Mouse (Mus musculus): Measurements from ENCODE around the gene Tsnaxip1.

Tsnaxip1 gene

DNA sequence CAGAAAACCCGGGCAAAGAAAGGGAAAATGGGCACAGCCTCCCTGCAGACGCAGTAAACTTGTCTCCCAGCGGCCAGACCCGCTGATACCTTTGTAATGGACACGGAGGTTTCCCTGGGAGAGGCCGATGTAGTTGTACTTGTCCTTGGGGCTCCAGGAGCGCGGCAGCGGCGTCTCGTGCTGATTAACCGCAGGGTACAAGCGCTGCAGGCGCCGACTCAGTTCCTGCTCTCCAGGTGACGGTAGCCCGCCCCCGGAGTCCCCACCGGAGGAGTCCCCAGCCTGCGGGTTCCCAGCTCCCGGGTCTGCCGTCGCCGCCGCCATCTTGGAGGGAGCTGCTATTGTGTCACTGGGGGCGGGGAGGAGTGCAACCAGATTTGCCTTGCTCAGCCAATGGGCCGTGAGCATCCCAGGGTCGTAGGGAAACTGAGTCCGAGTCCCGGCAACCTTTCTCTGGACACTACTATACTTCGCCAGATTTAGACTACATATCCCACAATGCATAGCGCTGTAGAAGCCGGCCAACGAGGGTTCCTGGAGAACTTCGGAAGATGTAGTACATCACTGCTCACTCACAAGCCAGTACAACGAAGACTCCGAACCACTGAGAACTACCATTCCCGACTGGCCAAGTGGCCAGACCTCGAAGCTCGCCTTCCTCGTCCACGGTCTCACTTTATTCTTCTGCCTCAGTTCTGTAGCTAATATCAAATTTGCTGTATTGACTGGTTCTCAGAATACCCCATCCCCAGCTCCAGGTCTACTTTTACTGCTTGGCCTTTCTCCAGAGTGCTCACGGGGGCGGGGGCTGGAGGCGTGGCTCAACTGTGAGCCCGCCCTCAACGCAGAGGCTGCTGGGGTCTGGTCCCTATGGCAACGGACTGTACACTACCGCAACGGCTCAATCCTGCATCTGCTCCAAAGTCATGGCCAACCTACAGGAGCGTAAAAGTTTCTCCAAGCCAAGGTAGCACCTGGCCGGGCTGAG, at the start of gene Tsnaxip1, which contains the start of gene Ranbp10:
Gene Tsnaxip1 (plus strand): TSS at position 871 of the 988 bp plus-strand sequence.
Gene Ranbp10 (minus strand): TSS at position 490 of the 988 bp plus-strand sequence.
- peak; percentile 99 for DNase-seq (ENCODE audit: low spot score in 2 of 2)

DNA sequence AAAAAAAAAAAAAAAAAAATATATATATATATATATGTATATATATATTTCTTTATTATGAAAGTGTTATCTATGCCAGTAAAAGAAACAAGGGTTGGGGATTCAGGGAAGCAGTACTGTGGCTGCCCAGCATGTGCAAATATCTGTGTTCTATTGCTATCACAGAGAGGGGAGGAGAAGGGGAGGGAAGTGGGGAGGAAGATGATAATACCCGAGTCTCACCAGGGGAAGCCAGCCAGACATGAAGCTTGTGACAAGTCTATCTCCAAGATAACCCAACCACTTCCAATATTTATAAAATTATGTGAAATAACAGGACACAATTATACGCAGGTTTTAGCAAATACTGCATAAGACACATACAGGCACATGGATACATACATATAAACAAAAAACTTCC, 49.7 kb upstream of the Tsnaxip1 start:
- DNase-seq (ENCODE audit: low spot score in 2 of 2): no peak

DNA sequence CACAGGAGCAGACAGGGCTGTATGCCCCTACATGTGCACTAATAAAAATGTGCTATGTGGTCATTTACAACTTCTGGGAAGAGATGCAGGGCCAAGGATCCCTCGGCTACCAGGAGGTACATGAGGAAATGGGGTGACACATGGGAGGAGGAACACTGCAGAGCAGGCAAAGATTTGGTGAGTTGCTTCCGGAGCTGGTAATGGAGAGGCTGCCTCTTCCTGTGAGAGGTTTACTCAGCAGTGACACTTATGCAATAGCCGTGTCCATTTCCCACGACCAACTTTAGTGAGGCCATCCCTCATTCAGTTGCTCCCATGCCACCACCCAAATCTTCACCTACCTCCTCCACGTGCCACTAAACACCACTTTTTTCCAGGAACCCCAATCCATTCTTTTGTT, 47.2 kb upstream of the Tsnaxip1 start:
- no peak for DNase-seq (ENCODE audit: low spot score in 2 of 2)

DNA sequence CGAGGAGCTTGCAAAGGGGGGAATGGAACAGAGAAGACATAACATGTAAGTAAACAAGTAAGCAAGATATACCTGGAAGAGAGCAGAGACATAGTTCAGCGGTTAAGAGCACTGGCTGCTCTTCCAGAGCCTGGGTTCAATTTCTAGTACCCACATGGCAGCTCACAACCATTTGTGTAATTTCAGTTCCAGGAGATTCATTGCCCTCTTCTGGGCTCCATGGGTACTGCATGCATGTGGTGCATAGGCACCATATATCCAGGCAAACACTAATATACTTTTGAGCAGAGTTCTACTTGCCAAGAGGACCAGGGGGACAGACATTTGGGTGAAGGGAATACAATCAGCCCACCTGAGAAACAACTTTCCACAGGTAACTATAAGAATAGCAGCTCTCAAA, 39.3 kb upstream of the Tsnaxip1 start:
- no peak for DNase-seq (ENCODE audit: low spot score in 2 of 2)

DNA sequence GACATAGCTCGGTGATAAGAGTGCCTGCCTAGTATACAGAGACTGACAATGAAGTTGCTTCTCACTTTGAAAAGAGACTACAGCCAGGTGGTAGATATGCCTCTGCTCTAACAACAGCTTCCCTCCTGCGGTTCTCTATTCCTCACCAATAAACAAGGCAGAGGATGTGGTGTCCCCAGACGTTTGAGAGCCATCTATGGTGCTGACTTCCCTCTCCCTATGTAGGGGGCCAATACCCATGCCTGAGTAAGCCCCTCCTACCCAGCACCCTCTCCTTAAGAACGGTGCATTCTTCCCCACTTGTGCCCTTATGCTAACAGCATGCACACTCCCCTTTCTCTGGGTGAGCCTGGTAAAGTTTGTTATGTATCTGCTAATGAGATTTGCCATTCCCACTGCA, 38.6 kb upstream of the Tsnaxip1 start:
- no peak for DNase-seq (ENCODE audit: low spot score in 2 of 2)

DNA sequence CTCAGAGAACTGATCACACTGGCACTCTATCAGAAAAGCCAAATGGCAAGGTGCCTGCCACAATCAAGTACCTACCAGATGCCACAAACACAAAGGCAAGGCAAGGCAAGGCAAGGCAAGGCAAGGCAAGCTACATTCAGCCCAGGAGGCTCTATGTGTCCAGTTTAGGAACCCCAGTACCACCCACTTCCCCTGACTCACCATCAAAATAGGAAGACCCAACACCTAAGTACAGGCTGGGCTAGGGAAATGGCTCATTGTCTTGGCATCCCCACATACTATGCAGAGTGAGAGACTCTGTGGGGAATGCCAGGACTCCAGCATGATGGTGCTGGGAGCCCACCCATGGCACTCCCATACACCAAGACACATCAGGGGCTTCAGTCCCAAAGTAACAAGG, 37.9 kb upstream of the Tsnaxip1 start:
- DNase-seq (ENCODE audit: low spot score in 2 of 2): no peak

DNA sequence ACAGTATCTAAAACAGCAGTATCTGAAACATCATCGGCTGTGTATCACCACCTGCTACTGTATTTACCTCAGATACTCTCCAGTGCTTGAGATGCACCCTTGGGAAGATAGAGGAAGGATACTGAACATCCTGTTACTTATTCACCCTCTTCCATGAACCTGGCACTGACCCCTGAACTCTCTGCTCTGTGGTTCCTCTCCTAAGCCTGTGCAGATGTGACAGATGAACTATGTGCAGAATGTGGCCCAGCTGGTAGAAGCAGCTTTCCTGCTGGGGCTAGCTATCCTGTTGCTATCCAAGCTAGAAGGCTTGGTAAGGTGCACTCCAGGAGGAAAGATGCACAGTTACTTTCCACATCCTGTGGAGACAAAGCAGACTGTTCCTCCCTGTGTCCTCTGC, 34.2 kb upstream of the Tsnaxip1 start:
- no peak for DNase-seq (ENCODE audit: low spot score in 2 of 2)

DNA sequence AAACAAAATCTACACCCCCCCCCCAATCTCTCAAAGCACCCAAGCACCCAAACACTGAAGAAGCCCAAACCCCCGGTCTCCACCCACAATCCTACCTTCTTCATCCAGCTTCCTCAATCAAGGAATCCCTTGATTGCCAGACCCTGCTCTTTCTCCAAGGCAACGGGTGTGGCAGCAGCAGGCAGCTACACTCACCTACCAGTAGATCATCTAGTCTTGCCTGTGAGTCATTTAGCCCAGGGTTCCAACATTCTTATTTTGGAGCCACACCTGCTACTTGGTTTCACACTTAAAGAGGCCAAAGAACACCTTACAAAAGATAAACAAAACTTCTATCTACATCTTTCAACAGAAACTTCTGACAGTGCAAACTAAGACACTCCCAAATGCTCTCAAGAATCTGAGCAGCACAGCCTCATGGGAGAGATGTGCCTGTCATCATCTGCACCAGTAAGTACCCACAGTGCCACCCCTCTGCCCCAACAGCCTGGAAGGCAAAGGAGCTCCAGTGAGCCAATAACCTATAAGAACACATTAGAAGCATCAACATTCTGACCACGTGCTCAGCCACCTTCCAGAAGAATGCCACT, 33.4 kb upstream of the Tsnaxip1 start:
- no peak for DNase-seq (ENCODE audit: low spot score in 2 of 2)

DNA sequence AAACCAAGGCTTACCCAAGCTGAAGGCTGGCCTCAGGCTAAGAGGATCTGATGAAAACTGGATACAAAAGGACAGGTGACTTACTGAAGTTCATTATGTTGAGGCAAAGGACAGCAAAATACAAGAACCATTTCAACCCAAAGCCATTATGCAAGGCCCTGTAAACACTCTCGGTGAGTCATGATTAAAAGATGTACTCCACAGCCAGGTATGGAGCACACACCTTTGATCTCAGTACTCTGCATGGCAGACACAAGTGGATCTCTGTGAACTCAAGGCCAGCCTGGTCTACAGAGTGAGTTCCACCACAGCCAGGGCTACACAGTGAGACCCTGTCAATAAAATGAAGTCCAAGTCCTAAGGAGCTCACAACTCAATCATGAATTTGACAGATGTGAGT, 31.7 kb upstream of the Tsnaxip1 start:
- DNase-seq (ENCODE audit: low spot score in 2 of 2): no peak

DNA sequence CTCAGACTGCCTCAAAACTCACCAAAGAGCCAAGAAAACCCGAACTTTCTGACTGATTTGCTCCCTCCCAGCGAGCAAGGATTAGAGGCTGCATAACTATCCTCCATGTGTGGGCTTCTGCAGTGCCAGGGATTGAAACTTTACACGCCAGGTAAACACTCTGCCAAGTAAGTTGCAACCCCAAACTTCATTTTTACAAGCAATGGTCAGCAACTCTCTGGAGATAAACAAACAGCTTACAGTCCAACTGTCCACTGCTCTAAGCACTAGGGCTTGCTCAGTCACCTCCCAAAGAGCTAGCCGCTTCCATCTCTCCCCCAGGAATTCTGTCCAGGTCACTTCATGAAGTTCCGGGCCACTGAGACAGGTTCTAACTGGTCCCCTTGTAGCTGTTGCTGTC, 29.1 kb upstream of the Tsnaxip1 start:
- no peak for DNase-seq (ENCODE audit: low spot score in 2 of 2)

DNA sequence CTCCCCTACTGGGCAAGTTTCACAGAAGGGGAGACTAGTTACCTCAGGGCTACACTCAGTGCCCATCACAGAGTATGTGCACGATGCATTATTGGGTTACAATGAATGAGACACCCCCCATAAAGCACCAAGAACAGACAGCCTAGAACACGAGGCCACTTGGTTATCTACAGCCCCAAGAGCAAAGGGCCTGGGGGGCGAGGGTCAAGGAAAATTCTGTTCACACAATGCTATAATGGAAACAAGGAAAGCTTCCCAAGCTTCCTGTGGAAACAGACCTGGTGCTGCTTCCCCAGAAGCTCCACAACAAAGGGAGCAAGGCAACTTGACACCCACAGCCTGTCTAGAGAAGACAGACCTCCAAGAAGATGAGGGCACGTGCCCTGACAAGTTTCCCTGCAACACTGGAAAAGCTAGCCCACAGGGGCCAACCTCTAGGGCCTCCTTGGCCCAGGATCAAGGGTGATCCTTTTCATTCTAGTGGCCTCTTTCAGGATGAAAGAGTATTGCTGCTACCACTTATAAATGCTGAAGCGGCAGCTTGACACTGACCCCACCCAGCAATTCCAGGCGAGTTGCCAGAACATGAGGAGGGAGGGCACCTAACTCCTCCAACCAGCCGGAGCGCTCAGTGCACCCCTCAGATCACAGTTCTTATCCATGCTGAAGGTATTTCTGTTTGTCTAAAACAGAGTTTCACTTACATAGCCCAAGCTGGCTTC, 28.3 kb upstream of the Tsnaxip1 start:
- peak; percentile 69 to 83 for DNase-seq (ENCODE audit: low spot score in 2 of 2)

DNA sequence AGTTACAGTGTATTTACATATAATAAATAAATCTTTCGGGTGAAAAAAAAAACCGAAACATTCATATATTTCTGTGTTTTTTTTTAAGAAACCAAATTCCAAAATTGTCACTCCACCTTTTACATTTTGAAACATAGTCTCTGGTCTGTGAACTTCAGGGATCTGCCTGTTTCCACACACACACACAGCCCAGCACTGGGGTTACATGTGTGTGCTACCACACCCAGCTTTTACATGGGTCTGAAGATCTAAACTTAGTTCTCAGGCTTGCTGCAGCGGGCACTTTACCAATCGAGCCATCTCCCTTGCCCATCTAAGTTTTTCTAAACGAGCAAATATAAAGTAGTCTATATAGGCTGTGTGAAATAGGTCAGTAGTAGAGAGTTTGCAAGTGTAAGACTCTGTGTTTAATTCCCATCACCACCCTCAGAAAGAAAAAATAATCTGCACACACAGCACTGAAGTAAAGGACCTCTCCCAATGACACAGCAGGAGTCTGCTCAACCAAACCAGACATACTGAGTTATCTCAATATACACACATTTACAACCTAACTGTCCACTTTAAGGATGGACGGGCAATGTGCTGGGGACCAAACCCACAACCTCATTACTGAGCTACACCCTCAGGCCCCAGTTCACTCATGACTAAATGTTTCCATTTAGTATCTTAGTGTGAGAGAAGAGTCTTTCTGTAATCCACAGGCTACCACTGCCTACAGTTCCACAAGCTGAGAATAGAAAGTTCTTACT, 26.2 kb upstream of the Tsnaxip1 start:
- no peak for DNase-seq (ENCODE audit: low spot score in 2 of 2)

DNA sequence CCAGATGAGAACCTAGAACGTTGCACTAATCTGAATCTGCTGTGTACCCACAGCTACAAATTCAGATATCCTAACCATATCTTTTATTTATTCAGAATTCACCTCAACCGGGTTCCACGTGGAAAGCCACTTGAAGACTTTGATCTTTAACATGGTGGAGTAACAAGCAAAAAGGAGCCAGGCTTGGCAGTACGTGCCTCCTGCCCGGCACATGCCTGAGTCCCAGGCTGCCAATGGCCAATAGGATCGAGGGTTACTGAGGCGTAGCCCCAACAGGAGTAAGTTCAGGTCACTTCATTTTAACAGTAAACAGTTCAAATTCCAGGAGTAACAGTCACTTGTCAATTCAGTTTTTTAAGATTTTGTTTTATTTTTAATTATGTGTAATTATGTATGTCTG, 22.7 kb upstream of the Tsnaxip1 start:
- DNase-seq (ENCODE audit: low spot score in 2 of 2): no peak

DNA sequence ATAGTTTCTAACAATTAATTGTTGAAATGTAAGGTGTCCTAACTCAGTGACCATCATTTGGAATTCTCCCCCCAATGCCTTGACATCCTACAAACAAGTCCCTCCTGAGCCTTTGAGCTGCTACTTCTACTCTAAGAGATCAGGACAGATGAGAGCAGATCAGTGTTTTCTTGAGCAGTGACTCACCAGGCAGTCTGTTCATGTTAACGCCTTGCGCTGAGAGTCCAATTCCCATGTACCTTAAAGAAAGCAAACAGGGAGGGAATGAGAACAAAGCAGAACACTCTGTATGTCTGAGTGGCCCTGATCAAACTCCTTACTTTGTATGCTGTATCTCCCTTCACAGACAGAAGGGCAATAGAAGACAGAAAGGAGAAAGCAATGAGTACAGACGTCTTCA, 22.2 kb upstream of the Tsnaxip1 start:
- no peak for DNase-seq (ENCODE audit: low spot score in 2 of 2)

DNA sequence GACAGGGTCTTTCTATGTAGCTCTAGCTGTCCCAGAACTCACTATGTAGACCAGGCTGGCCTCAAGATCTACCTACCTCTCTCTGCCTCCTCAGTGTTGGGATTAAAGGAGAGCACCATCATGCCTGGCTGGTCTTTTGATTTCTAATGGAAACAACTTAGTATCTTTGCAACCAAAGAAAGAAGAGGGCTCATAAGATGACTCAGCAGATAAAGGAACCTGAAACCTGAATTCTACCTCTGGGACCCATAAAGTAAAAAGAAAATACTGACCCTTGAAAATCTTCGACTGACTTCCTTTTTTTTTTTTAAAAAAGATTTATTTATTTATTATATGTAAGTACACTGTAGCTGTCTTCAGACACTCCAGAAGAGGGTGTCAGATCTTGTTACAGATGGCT, 21.6 kb upstream of the Tsnaxip1 start:
- no peak for DNase-seq (ENCODE audit: low spot score in 2 of 2)

DNA sequence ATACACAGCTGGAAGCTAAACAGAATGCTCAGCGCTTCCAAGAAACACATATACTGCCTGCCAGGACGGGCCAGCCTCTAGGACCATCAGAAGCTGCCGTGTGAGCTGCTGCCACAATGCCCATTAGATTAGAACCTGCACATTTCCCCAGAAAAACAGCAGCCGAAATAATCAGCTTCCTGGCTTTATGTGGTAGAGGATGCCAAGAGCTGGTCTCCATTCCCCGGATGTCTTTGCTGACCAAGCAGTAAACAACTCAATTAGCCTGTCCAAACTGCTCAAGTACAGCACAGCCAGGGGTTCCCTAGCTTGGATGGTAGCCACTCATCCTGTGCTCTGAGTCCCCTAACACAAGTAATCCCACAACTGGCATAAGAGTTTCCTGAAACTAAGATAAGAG, 19.8 kb upstream of the Tsnaxip1 start:
- DNase-seq (ENCODE audit: low spot score in 2 of 2): no peak

DNA sequence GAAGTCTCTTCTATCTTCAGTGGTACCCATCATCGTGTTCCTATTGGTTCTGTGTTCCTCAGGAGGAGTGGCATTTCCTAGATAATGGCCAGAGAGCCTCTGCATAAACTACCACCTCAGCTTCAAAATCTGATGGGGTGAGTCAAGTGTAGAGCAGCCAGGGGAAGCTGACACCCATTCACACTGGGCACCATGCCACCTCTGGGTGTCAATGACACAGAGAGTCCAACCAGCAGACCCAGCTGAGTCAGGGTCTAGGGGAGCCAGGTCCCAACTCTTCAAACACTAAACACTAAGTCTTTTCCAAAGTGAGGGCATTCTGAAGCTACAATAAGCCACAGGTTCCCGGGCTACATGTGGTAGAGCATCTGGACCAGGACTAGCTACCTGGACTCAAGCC, 19.1 kb upstream of the Tsnaxip1 start:
- no peak for DNase-seq (ENCODE audit: low spot score in 2 of 2)

DNA sequence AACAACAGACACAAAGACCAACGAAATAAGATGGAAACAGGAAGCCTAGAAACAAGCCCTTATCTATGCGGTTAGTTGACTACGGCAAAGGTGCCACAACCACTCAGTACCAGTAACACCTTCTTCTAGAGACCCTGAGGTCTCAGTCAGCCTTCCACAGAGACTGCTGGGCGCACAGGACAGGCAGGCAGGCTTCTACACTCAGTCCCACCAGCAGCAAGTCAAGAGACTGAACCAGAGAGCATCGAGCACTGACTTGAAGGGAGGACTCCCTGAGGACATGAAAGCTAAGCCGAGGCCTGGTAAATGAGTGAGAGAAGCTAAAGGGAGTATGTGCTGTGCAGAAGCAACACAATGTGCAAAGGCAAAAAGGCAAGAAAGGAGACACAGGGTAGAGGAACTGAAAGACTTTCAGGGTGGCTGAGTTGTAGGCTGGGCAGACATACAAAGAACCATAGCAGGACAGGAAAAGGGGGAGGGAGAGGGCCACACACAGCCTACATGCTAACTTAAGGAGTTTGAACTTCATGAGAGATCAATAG, 17.2 kb upstream of the Tsnaxip1 start:
- no peak for DNase-seq (ENCODE audit: low spot score in 2 of 2)

DNA sequence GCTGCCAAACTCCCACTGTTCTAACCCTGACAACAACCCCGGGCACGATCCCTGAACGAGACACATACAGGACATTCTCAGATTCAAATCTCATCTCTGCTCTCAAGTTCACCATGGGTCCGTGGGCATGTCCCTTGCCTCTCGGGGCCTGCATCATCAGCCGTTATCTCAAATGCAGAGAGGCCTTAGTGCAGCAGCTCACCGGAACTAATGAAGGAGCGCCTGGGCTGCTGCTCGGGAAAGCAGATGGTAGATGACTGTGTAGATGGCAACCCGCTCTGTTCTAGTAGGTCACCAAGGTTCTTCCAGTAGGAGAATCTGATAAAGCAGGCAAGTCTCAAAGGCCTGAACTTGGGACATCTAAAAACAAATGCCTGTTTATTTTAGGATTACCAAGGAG, 16.5 kb upstream of the Tsnaxip1 start:
- DNase-seq (ENCODE audit: low spot score in 2 of 2): no peak

DNA sequence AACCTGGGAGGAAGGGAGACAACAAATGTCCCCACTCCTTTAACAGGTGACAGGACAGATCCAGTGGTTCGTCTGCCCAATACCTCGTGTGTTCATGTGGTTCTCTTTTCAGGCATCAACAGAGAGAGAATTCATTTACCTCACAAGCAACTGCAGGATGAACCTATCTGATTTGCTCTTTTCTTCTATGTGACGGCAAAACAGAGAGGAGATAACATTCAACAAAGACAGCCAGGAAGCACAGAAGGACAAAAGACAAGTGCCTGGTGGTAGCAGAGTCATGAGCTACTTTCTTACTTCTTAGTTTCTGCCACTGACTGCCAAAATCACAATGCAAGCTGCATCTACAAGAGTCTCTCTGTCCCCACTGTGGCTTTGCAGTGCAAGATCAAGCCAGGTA, 16.0 kb upstream of the Tsnaxip1 start:
- no peak for DNase-seq (ENCODE audit: low spot score in 2 of 2)

DNA sequence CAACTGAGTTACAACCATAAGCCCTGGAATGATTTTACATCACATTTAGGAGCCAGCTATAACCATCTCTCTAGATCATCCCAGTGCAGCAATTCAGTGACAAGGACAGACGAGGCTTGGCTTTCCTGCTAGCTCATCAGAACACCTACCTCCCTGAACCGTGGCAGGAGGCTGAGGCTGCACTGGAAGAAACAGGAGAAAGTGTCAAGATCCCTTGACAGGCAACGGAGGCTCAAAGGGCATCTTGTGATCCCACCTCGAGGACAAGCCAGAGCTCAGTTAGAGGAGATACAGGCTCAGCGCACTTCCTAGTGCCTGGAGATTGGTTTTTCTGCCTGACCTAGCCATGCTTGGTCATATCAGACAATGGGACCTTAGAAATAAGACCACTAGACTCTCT, 15.0 kb upstream of the Tsnaxip1 start:
- no peak for DNase-seq (ENCODE audit: low spot score in 2 of 2)

DNA sequence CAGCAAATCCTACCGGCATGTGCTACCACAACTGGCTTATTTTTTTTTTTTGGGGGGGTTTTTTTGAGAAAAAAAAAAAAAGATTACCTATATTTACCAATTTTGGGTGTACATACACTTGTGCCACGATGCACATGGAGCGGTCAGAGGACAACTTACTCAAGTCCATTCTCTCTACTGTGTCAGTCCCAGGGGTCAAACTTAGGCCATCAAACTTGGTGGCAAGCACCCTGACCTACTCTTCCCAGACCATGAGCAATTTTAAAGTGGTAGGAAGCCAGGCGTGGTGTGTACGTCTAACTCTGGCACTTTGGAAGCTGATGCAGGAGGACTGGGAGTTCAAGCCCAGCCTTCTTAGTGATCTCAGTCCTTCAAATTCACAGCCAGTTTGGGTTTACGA, 14.3 kb upstream of the Tsnaxip1 start:
- DNase-seq (ENCODE audit: low spot score in 2 of 2): no peak
